Mouse (Mus musculus) stomach, embryonic 15.5 days (tissue): ENCODE measurements around the gene Ppm1l. TPM values are rescaled to one million over a fixed set of nuclear protein-coding genes. Genes with fewer than 3 reads are reported as not detected.

Experiments used
- ATAC-seq: fragments of 200-750 bp; cut with Nextera tagmentation; 2 replicates; pipeline ENCODE4 v1.8.0; 2017; ENCODE audit warnings: low read depth, moderate number of reproducible peaks, moderate TSS enrichment; ENCODE audit not compliant: insufficient read depth, low FRiP score
- H3K27ac ChIP-seq: fragments of 300-500 bp; sonication (generic); 2 replicates; pipeline ENCODE4 v1.5.1; 2015; ENCODE audit warnings: mild to moderate bottlenecking, inconsistent platforms
- H3K27me3 ChIP-seq: fragments of 300-500 bp; sonication (generic); replicated peaks from 2 replicates; pipeline ENCODE4 v1.6.1; 2015; ENCODE audit warnings: inconsistent platforms
- H3K36me3 ChIP-seq: fragments of 300-500 bp; sonication (generic); 2 replicates; pipeline ENCODE4 v1.6.1; 2015; ENCODE audit warnings: inconsistent platforms
- H3K4me1 ChIP-seq: fragments of 300-500 bp; sonication (generic); 2 replicates; pipeline ENCODE4 v1.6.1; 2015; ENCODE audit warnings: inconsistent platforms
- H3K4me2 ChIP-seq: fragments of 300-500 bp; sonication (generic); 2 replicates; pipeline ENCODE4 v1.6.1; 2015; ENCODE audit warnings: mild to moderate bottlenecking, inconsistent platforms
- H3K4me3 ChIP-seq: fragments of 300-500 bp; sonication (generic); replicated peaks from 2 replicates; pipeline ENCODE4 v1.5.1; 2015; ENCODE audit warnings: inconsistent platforms
- H3K9ac ChIP-seq: fragments of 300-500 bp; sonication (generic); 2 replicates; pipeline ENCODE4 v1.6.1; 2015; ENCODE audit warnings: inconsistent platforms
- H3K9me3 ChIP-seq: fragments of 300-500 bp; sonication (generic); 2 replicates; pipeline ENCODE4 v1.6.1; 2016; ENCODE audit warnings: inconsistent platforms
- WGBS: fragments of 180-500 bp; shearing (Covaris S2); methylation state at CpG from one replicate; pipeline ENCODE4 v1.1.7; 2015; 5-methylcytosine and 5-hydroxymethylcytosine counted together
- polyA plus RNA-seq: library from polyadenylated mRNA; unstranded; fragments of >200 nt; fragmentation: Nextera tagmentation; extraction: Ambion mirVana; gene quantifications from 2 replicates; pipeline ENCODE4 v1.2.1, GENCODE M21; 2015

The Ppm1l gene
- polyA plus RNA-seq, 1 experiment from 2014 or later, result 8.5 TPM

- Histone ChIP-seq H3K4me2 (no peak overlapping the region), H3K9me3 (no peaks in the 10 kb centered on the region), H3K27me3 (no peaks in the 10 kb centered on the region), H3K4me3 (no peak overlapping the region), H3K36me3 (no peaks in the 10 kb centered on the region), H3K4me1 (no peaks in the 10 kb centered on the region), H3K9ac (no peak overlapping the region), H3K27ac (no peak overlapping the region)
- WGBS, result 90% methylated on average over 4 of the region's 4 CpGs
- no peak for ATAC-seq
Observed at GRCm38 (mm10) chr3:69465751-69466150, 149.1 kb downstream of the Ppm1l start.

DNA sequence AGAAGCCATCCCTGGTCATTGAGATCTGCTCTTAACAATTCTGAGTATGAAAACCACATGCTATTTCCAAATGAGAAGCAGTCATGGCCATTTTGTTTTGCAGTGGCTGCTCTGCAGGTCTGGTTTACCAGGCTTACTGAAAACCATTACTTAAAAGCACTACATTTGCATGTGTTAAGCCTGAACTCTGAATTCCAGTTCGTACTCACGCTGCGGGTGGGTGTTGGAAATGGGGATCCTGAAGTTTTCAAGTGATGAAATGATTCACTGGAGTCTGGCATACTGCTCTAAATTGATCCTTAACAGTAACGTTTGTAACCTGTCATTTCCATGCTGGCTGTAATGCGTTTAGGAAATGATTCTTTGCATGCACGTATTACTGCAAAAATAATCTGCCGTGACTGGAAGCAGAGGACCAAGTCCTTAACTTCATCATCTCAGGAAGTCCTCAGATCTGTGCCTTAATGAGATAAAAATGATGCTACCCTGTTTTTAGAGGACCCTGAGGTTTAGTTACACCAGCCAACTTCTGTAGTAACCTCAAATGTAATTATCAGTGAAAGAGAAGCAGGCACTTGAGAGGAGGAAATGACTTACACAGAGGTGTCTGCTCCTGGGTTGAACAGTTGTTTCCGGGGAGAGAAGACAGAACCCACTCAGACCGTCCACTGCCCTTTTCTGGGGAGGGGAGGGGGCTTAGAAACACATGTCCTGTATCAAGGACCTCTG lies 151.8 kb downstream of the Ppm1l start:
- Histone ChIP-seq H3K4me1 (no peaks in the 10 kb centered on the region), H3K27ac (no peak overlapping the region), H3K4me2 (no peak overlapping the region), H3K9ac (no peak overlapping the region), H3K4me3 (no peak overlapping the region), H3K27me3 (no peaks in the 10 kb centered on the region), H3K36me3 (no peaks in the 10 kb centered on the region), H3K9me3 (no peaks in the 10 kb centered on the region)
- ATAC-seq, result no peak
- 45% methylated on average over 9 of the region's 9 CpGs for WGBS

GRCm38 (mm10) chr3:69469463-69470141 lies 152.9 kb downstream of the Ppm1l start:
- Histone ChIP-seq H3K4me2 (no peak overlapping the region), H3K27ac (no peak overlapping the region), H3K9ac (no peak overlapping the region), H3K9me3 (no peaks in the 10 kb centered on the region), H3K36me3 (no peaks in the 10 kb centered on the region), H3K27me3 (no peaks in the 10 kb centered on the region), H3K4me3 (no peak overlapping the region), H3K4me1 (no peaks in the 10 kb centered on the region)
- WGBS, result 47% methylated on average over 5 of the region's 6 CpGs
- peak; percentile 43; the same call in 1 of the 2 replicates for ATAC-seq

- Histone ChIP-seq H3K9me3 (no peaks in the 10 kb centered on the region), H3K4me2 (no peak overlapping the region), H3K27ac (no peak overlapping the region), H3K27me3 (no peaks in the 10 kb centered on the region), H3K4me3 (no peak overlapping the region), H3K36me3 (no peaks in the 10 kb centered on the region), H3K9ac (no peak overlapping the region), H3K4me1 (no peaks in the 10 kb centered on the region)
- 86% methylated on average over 11 of the region's 11 CpGs for WGBS
- ATAC-seq, result no peak
Observed at GRCm38 (mm10) chr3:69470142-69470796, 153.6 kb downstream of the Ppm1l start.

- ATAC-seq, result peak; percentile 43
- no peak overlapping the region for H3K4me3 ChIP-seq
- peak overlapping the region; percentile 27; the same call in 1 of the 2 replicates for H3K27ac ChIP-seq
- no peaks in the 10 kb centered on the region for H3K4me1 ChIP-seq
- H3K36me3 ChIP-seq, result no peaks in the 10 kb centered on the region
- H3K9ac ChIP-seq, result no peak overlapping the region
- peak overlapping the region; percentile 17; the same call in 1 of the 2 replicates for H3K4me2 ChIP-seq
- H3K9me3 ChIP-seq, result no peaks in the 10 kb centered on the region
- 34% methylated on average over 12 of the region's 12 CpGs for WGBS
- no peaks in the 10 kb centered on the region for H3K27me3 ChIP-seq
Observed at GRCm38 (mm10) chr3:69475850-69476450, 159.3 kb downstream of the Ppm1l start.

GRCm38 (mm10) chr3:69479937-69480336 lies 163.3 kb downstream of the Ppm1l start:
- Histone ChIP-seq H3K27me3 (no peaks in the 10 kb centered on the region), H3K9me3 (no peaks in the 10 kb centered on the region), H3K4me1 (no peaks in the 10 kb centered on the region), H3K9ac (no peak overlapping the region), H3K27ac (no peak overlapping the region), H3K4me2 (no peak overlapping the region), H3K4me3 (no peak overlapping the region), H3K36me3 (no peaks in the 10 kb centered on the region)
- no peak for ATAC-seq
- 72% methylated on average over 3 of the region's 3 CpGs for WGBS

- ATAC-seq, result no peak
- no peak overlapping the region for H3K4me2 ChIP-seq
- H3K36me3 ChIP-seq, result no peaks in the 10 kb centered on the region
- H3K4me3 ChIP-seq, result no peak overlapping the region
- no peaks in the 10 kb centered on the region for H3K27me3 ChIP-seq
- H3K27ac ChIP-seq, result no peak overlapping the region
- H3K9me3 ChIP-seq, result no peaks in the 10 kb centered on the region
- H3K9ac ChIP-seq, result no peak overlapping the region
- WGBS, result 27% methylated on average over 4 of the region's 4 CpGs
- no peaks in the 10 kb centered on the region for H3K4me1 ChIP-seq
Observed at GRCm38 (mm10) chr3:69481835-69482234, 165.2 kb downstream of the Ppm1l start.

- whole genome bisulfite sequencing, result 84% methylated on average over 13 of the region's 13 CpGs
- Histone ChIP-seq H3K4me1 (no peaks in the 10 kb centered on the region), H3K27ac (no peak overlapping the region), H3K36me3 (no peaks in the 10 kb centered on the region), H3K9me3 (no peaks in the 10 kb centered on the region), H3K9ac (no peak overlapping the region), H3K4me3 (no peak overlapping the region), H3K27me3 (no peaks in the 10 kb centered on the region), H3K4me2 (no peak overlapping the region)
- ATAC-seq, result no peak
Observed at GRCm38 (mm10) chr3:69484006-69484574, 167.4 kb downstream of the Ppm1l start.

DNA sequence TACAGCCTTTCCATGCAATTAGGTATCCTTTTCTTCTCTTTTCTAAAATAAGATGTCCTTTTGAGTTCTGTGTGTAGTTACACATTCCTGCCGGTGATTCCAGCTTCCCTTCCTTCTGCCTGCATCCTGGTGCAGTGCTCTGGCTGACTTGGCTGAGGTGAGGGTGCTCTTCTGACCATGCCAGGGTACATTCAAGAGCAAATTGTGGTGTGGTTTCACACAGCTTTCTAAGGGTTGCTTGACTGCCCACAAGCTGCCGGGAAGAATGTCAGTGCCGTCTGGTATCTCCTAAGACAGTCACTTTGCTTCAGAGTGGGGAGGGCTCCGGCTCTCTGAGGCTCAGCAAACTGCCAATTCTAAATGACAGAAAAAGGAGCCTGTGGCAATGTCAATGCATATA lies 167.9 kb downstream of the Ppm1l start:
- Histone ChIP-seq H3K36me3 (no peaks in the 10 kb centered on the region), H3K9ac (no peak overlapping the region), H3K4me3 (no peak overlapping the region), H3K27me3 (no peaks in the 10 kb centered on the region), H3K9me3 (no peaks in the 10 kb centered on the region), H3K4me1 (no peaks in the 10 kb centered on the region), H3K27ac (no peak overlapping the region), H3K4me2 (no peak overlapping the region)
- ATAC-seq, result no peak
- WGBS, result 83% methylated on average over 4 of the region's 4 CpGs

DNA sequence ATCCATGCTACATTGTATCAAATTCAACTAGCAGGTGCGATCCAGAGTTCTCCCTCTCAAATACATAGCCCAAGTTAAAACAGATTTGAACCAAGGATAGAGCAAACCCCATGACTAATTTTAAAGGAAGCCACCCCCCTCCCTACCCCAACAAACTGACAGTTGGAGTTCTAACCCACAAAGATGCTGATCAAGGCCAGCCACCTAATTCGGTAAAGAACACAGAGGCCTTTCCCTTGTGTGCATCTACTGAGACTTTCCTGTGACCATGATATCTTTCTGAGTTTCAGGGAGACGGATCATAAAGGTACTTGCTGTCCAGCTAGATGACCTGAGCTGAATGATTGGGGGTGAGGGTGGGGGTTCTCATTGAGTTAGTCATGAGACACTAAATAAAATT lies 168.7 kb downstream of the Ppm1l start:
- no peaks in the 10 kb centered on the region for H3K4me1 ChIP-seq
- H3K9ac ChIP-seq, result no peak overlapping the region
- no peaks in the 10 kb centered on the region for H3K9me3 ChIP-seq
- WGBS, result 82% methylated on average over 3 of the region's 3 CpGs
- no peak overlapping the region for H3K27ac ChIP-seq
- H3K36me3 ChIP-seq, result no peaks in the 10 kb centered on the region
- no peak overlapping the region for H3K4me3 ChIP-seq
- no peak overlapping the region for H3K4me2 ChIP-seq
- ATAC-seq, result no peak
- H3K27me3 ChIP-seq, result no peaks in the 10 kb centered on the region

GRCm38 (mm10) chr3:69485756-69486155 lies 169.1 kb downstream of the Ppm1l start:
- no peak; the same call in 1 of the 2 replicates for ATAC-seq
- no peaks in the 10 kb centered on the region for H3K36me3 ChIP-seq
- 35% methylated on average over 2 of the region's 2 CpGs for WGBS
- no peaks in the 10 kb centered on the region for H3K9me3 ChIP-seq
- no peak overlapping the region for H3K4me2 ChIP-seq
- H3K27ac ChIP-seq, result no peak overlapping the region
- H3K4me1 ChIP-seq, result no peaks in the 10 kb centered on the region
- no peak overlapping the region for H3K9ac ChIP-seq
- no peaks in the 10 kb centered on the region for H3K27me3 ChIP-seq
- no peak overlapping the region for H3K4me3 ChIP-seq
